Mouse (Mus musculus): Measurements from ENCODE around the gene Prkacb.

The Prkacb gene

DNA sequence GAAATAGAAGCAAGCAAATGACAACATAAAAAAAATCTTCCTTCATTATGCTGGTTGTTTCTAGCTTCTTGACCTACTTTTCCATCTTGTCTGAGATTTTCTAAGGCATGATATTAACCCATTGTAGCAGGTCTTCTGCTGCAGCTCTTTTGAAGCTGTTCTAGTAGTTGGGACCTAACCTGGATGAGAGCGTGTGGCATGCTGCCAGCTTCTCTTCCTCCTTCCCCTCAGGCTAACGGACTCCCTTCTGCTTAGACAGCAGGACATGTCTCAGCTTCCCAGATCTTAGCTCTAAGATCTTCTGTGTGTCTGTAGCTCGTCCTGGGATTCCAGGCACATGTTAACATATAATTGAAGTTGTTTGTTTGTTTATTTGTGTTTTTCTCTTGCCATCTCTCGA lies 93.1 kb downstream of the Prkacb start:
- DNase-seq (ENCODE audit: low spot score) = no peak

DNA sequence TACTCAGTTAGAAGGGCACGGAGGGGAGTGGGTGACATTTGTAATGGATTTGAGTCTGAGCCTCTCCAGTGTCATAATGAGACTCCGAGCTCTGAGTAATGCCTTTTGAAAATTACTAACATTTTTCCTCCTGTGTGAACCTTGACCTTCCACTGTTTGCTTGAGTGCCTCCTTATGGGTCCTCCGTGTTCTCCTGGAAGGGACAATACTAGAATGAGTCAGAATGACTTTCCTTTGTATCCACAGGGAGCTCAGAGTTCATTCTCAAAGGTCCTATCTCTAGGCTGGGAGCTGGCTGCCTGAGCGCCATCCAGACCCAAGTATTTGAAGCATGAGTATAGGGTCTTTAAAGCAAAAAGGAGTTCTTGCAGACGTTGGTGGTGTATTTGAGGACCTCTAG lies 94.5 kb downstream of the Prkacb start:
- no peak for DNase-seq (ENCODE audit: low spot score)

DNA sequence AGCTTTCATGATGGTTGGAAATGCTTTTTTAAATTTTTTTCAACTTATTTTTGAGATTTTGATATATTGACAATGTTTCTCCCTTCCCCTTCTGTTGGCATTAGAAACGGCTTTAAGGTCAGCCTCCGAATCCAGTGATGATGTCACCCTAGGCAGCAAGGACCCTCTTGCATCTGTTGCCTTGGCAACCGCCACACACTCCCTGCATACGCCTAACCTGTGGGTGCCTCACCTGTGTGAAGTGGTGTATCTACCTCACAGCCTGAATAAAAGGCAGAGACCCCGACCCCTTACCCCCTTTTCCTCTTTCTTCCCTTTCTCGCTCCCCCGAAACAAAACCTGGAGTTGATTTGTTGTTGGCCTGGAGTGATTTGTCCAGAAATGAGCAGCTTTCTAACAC lies 100.5 kb downstream of the Prkacb start:
- DNase-seq (ENCODE audit: low spot score) = no peak

DNA sequence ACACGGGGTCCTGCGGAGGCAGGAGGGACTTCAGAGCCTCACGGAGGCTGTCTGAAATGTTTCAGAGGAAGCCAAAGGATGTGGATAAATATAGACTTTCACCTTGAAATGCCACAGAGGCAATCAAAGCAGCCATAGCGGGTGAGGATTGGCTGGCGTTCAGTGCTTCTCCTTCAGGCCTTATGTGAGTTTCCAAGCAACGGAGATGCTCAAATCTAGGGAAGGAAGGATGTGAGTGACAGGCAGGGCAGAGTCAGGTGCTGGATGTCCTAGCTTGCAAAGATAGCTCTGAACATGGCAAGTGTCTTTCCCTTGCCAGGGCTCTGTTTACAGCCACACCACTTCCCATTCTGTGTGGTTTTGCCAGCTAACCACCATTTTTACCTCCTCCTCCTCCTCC lies 101.2 kb downstream of the Prkacb start:
- DNase-seq (ENCODE audit: low spot score) = no peak

DNA sequence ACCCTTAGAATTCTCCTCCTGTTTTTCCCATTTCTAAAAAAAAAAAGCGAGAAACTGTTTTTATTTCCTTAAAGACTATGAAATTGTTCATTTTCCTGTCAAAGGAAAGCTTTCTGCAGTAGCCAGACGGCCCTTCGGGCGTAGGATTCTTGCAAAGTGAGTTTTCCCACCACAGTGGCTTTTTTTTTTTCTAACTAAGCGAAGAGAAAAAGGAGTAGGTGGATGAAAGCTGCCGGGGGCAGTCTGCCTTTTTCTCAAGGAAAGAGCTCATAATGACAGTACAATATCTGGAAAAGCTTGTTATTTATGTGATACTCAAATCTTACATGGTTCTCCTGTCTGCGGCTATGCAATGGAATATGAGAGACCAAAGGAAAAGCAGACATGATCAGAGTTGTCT lies 101.7 kb downstream of the Prkacb start:
- DNase-seq (ENCODE audit: low spot score) = no peak

DNA sequence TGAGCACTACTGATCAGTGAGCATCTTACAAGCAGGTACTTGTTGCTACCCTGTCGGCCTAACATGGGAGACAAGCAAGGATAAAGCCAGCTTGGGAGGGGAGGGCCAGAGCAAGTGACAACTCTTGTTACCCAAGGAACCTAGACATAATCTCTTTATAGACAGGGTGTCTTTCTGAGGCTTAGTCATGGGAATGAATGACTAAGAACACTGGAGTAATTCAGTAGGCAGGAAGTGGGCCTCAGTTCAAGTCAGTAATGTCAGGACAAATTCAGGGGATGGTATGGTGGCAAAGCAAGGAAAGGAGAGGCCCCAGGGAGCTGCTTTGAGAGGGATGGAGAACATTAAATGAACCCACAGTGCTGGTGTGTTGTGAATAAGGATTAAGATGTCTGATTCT lies 103.7 kb downstream of the Prkacb start:
- DNase-seq (ENCODE audit: low spot score) = no peak

DNA sequence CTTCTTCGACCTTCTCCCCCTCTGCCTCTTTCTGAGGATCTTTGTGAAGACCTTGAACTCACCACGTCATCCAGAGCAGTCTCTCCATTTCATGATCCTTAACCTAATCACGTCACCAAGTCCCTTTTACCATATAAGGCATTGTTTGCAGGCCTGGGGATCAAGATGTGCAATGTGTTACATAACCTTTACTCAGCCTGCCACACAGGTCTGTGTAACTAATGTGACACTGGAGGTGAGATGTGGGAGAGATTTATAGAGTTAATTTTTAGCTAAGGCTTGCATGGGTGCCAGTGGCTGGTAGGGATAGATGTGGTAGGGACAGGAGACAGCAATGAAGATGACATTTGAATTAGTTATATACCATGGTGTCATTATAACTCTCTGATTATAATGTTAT lies 104.4 kb downstream of the Prkacb start:
- no peak for DNase-seq (ENCODE audit: low spot score)

DNA sequence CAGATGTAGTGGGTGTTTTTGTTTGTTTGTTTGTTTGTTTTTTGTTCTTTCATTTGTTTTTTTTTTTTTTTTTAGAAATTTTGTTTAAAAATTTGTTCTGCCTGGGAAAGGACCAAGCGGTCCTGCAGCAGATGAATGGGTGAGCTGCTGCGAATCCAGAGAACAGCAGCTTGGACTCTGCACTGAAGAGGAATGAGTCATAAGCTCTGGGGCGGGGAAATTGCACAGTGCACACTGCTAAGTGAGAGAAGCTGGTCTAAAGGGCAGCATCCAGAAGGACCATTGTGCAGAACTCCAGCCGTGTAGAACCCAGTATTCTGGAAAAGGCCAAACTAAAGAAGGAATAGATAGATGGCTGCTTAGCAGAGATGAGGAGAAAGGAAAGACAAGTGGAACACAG lies 108.7 kb downstream of the Prkacb start:
- no peak for DNase-seq (ENCODE audit: low spot score)

DNA sequence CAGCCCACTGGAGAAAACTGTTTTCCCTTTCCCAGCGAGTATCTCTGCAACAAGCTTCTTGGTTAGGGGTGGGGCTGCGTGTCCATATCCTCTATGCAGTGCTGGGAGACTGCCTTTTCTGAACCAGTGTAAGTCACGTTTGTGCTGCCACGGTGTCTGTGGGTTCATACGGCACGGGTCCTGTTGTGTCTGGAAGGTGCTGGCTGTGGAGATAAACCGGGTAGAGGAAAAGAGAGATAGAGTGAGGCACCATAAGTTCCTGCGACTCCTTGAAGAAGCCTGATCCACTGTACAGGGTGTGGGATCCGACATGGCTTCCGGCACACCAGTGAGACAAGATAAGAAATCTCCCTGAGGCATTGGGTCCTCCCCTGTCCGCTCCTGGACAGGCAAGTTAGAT lies 112.7 kb downstream of the Prkacb start:
- DNase-seq (ENCODE audit: low spot score) = no peak

DNA sequence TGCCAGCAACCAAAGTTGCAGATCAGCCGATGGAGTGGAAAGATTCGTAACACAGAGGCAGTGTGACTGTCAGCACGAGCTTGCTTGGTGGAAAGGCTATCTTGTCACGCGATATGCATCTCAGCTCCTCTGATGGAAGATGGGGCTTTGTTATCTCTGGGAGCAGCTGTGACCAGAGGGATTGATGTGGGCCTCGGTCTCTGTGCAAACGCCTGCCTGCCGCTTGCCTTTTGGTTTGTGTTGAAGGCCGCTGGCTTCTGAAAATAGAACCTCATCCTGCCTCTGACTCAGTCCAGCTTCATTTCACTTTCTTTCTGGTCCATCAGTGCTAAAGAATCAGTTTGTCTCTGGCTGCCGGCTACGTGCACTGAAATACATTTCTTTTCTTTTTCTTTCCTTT lies 113.8 kb downstream of the Prkacb start:
- DNase-seq (ENCODE audit: low spot score) = no peak

DNA sequence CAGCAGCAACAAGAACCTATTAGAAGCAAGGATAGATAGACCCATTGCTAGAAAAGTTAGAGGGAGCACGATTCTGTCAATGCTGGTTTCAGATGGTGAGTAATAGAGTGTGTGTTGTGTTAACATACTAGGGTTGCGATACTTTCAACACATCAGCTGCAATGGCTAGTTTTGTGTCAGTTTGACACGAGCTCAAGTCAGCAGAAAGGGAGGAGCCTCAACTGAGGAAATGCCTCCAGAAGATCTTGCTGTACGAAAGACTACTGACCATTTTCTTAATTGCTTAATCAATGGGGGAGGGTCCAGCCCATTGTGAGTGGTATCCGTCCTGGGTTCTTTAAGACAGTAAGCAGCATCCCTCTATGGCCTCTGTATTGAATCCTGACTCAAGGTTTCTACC lies 120.2 kb downstream of the Prkacb start:
- no peak for DNase-seq (ENCODE audit: low spot score)

DNA sequence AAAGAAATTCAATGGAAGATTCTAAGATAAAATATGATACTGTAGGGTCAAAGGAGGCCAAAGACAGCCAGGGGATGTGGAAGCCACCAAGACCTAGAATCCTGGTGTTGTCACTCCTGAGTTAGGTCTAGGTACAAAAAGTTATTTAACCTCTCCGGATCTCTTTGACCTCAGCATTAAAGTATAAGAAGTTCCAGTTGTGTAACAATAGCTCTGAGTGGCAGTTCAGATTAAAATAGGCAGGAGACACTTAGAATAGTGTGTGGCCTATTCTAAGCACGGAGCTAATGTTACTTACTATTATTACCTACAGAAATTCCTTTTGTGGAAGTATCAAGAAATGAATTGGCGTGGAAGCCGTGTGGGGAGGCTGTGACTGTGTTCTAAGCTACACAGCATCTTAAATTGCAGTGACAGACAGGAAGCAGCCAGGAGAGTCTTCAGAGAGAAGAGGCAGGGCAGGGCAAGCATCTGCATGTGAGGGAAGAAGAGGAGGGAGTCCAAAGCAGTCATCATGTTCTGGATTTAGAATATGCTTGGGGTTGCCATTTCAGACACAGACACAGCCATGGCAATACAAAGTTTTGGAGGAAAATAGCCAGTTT lies 125.6 kb downstream of the Prkacb start:
- DNase-seq (ENCODE audit: low spot score) = no peak

DNA sequence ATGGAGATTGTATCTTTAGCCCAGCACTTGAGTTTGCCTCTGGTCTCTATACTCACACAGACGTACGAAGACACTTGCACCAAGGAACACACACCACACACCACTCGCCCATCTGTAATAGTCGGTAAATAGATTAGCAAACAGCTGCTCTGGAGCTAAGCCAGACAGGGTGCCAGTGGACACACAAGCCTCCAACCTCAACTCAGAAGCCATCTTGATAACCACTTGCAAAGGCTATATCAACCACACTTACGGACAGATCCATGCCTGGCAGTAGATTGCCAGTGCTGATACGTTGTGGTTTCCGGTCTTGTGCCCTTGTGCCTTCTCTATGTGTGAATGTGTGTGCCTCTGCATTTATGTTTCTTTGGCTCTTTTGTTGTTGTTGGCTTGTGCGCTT lies 126.4 kb downstream of the Prkacb start:
- no peak for DNase-seq (ENCODE audit: low spot score)

DNA sequence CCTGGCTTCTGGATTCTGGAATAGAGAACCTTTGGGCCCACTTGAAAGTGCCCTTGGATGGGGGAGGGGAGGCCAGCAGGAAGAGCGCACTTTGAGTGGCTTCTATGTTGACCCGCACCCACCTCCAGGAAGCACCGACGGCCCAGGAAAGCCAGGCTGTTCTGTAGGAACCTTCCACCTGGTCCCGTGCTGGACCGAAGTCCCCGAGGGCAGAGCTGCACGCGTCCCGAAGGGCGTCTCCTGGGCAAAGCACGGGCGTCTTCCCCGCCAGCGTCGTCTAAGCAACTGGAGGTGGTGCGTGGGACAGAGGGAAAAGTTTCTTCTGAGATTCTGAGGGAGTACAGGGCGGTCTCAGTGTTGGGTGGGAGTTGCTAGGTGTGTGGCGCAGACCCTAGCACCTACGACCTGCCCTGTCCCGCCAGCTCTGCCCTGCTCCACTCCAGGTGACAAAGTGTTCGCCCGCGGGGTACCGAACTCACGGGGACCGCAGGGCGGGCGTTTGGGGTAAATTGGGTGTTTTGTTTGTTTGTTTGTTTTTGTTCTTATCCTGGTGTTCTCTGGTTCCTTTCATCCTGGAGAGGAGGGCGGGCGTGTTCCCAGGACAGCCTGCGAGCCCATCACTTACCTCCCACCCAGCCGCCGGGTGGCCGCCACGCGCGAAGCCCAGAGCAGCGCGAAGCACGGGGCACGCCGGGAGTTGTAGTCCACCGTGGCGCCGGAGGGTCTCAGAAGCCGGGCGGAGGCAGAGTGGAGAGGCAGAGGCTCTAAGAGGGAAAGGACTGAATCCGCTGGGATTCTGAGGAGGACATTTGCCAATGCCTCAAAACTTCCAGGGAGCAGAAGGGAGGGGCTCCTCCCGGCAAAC lies 127.7 kb downstream of the Prkacb start, which contains the start of gene Samd13:
Gene Samd13, minus strand, starts transcription at position 782 of the 865 bp plus-strand sequence.
- DNase-seq (ENCODE audit: low spot score) = peak; percentile 80

DNA sequence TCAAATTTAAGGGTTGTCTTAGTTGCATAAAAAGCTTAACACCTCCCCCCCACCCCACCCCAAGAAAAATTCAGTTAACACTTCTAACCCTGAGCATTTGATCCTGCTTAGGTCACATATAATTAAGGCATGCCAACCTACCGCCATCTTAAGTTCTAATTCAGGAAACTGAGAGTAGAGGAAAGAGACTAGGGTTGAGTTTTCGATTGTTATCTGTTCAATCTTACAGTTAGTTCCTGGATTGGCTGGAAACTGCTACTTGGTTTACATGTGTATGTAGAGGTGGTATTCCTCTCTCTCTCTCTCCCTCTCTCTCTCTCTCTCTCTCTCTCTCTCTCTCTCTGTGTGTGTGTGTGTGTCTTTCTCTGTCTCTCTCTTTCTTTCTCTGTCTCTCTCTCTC lies 129.7 kb downstream of the Prkacb start:
- no peak for DNase-seq (ENCODE audit: low spot score)

DNA sequence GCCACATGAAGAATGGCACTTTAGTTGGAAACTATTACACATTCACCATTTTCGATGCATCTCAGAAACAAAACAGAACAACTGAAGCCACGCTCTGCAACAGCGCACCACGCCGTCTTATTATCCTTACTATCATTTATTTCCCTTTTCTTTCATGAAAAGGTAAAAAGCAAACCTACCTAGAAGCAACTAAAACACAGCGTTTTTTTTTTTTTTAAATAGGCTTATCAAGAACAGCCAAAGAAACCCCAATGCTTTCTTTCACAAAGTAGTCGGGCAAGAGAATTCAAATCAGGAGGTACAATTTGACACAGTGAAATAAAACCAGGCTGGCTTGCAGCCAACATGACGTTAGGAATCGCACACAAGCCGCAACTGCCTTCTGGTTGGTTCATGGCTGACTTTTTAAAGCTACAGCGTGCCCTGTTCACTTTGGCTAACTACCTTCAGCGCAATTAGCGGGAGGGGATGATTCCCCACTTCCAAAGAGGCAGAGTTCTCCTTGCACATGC lies 130.6 kb downstream of the Prkacb start:
- DNase-seq (ENCODE audit: low spot score) = peak; percentile 78

DNA sequence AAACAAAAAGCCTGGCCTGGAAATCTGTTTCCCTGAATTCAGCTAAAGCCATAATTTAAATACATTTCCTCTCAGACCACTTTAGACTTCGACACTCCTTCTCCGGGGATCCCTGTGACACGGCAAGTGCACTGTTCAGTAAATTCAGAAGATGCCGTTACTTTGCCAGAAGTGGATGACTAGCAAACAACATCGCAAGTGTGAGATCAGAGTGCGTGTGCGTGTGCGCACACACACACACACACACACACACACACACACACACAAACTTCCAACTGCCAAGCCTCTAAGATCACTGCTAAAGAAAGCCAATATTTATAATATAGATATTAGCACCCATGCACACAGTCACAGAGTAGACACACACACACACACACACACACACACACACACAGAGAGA lies 131.1 kb downstream of the Prkacb start:
- DNase-seq (ENCODE audit: low spot score) = no peak

DNA sequence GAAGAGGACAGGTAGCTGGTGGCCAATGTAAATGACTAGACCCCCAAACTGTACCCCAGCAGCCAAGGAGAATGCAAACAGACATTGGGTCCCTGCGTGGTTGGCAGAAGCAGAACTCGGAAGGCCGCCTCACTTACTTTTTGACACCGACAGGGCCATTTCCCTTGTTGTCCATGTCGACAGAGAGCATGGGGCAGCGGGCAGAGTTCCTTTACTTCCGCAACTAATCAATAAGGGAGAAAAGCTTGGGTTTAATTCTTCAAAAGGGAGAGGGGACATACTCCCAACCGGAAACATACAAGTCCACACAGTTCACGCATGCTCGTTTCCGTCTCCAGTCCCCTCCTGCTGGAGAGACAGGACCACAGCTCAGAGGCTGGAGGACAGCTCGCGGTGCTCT lies 132.2 kb downstream of the Prkacb start:
- DNase-seq (ENCODE audit: low spot score) = no peak

DNA sequence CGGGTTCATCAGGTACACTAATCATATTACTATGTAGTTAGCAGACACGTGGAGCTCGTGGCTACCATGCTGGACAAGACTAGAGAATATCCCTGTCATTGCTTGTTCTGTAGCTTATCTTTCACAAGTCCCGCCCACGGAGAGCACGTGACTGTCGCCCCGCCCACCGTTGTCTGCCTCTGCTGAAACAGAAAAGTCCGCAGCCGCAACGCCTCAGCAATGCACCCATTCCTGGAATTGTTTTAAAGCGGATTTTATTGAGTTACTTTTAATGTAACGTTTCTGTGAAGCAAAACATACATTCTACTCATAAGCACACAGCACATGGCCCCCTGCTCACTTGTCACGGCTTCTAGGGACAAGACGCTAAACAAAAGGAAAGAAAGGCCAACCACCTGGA lies 133.1 kb downstream of the Prkacb start:
- peak; percentile 48 for DNase-seq (ENCODE audit: low spot score)
